Mouse (Mus musculus) lung, postnatal 36 days (tissue): ENCODE results near the gene Afg1l.

Experiments used
- DNase-seq: peaks from one replicate; pipeline ENCODE4 v3.0.0; 2022; ENCODE audit warnings: mixed read lengths

Afg1l gene

DNA sequence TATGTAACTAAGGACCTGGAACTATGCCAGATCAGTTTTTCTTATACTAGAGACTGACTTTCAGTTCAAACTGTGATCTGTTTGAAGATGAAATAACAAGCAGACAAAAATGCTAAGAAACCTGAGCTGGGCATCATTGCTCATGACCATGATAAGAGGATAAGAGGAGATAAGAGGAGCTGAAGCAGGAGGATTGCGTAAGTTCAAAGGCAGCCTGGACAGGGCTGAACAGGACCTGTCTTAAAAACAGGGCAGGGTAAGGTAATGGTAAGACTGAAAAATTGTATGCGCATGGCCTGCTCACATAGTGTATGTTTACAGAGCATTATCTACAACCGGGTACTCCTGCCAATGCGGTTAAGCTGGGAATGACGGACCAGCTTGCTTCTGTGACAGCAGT is 130.4 kb downstream of the Afg1l start:
- no peak for DNase-seq

DNA sequence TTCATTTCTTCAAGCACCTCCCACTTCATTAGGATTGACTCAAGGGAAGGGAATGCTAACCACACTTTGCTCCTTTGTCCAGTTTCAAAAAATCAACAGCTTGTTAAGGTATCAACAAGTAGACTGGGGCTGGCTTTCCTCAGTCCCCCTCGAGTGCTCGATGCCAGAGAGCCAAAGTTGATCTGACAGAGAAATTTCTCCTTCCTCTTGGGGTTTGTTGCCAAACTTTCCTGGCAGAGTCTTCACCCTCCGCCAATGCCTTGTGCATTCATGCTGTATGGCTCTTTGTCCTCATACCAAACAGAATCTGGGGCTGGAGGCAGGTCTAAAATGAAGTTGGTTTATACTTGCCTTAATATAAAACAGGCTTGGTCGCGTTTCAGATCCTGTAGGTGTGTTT is 131.2 kb downstream of the Afg1l start:
- DNase-seq, result no peak

DNA sequence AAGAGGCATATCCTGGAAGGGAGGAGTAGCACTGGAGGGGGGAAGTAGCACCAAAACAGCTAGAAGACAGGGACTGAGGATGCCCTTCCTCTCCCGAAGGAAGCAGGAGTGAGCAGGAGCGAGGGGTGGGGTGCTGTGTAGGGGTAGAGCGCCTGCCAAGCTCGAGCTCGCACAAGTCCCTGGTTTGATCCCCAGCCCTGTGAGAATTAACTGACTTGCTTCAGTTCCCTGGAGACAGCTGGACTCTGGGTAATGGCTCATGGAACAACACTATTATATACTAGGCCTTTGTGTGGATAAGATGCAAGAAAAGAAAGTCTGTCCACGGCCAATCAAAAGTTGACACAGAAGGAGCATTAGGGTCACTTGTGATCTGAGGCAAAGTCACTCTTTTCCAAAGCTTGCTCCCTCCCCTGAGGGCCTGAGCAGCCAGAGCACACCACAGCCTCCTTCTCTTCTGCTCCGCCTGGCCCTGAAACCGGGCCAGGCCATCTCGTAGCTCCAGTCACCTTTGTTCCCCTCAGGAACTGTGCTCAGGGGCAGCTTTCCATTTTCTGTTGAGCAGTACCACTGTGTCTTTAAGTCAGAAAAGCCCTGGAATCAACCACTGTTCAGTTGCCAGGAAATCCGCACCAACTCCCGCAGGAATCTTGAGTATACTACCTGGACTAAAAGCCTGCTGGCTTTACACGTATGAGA is 132.0 kb downstream of the Afg1l start:
- DNase-seq, result no peak

DNA sequence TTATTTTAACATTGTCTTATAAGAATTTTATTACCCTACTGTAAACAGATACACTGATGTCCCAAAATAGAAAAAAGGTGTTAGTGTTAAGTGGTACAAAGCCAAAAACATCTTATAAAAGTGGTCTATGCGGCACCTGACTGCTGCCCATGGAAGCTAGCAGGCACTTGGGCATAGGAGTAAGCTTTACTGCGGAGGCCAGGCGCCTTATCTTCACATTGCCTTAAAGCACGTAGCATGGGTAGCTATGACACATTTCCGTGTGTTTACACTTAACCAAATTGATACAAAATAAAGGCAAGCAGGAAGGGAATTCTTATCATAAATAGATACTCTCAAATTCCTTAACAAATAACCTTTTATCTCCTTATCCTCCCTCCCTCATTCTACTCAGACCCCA is 135.7 kb downstream of the Afg1l start:
- no peak for DNase-seq

DNA sequence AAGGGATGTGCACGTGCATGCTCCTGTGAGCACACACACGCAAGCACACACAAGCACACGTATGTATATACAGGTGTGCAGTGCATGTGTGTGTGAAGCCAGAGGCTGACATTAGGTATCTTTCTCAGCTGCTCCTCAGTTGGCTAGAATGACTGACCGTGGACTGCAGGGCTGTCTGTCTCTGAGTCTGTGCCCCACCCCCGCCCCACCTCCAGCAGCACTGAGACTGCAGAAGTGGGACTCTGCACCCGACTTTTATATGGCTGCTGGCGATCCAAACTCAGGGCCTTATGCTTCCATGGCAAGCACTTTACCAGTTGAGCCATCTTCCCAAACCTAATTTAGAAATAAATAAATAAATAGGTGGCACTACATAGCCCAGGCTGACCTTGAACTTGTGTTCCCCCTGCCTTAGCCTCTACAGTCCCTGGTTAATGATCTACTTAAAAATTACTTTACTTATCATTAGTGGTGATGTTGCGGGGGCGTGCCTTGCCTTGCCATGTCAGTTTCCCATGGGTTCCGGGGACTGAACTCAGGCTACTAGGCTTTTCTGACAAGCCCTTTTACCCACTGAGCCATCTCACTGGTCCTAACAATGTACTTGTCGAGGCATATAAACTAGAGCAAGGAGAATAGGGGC is 136.4 kb downstream of the Afg1l start:
- DNase-seq, result no peak

DNA sequence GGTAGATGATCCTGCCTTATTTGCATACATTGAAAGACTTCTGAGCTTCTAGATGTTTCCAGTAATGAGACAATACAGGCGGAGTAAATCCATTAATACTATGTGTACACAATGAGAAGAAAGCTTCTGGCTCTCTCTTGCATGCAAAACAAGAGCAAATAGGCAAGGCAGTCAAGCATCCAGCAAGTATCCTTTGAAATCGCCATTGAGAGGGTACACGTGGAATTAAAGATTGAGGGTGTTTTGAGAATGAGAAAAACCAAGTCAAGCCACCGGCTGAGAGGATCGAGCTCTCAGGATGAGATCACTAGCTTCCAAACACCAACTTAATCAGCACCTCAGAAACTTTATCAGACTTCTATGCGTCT is 138.0 kb downstream of the Afg1l start:
- no peak for DNase-seq

DNA sequence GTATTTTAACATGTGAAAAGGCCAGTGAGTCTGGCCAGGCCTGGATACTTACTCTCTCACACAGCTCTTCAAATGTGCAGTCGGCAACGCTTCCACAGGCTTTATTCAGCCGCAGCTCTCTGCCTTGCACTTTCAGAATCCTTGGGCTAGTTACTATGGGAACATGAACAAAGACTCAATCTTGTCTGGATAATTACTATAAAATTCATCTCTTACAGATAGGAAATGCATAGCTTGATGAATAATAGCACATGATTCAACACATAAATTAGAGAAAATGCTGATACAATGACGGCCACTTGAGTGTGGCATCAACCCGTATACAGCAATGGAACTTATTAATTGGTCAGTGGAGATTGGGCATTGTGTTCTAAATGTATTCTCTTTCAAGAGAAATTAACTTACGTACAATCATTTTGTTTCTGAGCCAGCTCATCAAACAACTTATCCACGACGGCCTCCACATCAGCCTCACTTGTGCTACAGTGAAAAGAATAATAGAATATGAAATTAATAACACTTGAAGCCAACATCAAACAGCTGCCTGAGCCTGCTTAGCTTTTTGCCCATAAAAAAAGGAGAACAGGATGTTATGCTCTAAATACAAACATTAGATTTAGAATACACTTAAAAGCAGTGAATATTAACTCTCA is 138.5 kb downstream of the Afg1l start:
- DNase-seq, result no peak

DNA sequence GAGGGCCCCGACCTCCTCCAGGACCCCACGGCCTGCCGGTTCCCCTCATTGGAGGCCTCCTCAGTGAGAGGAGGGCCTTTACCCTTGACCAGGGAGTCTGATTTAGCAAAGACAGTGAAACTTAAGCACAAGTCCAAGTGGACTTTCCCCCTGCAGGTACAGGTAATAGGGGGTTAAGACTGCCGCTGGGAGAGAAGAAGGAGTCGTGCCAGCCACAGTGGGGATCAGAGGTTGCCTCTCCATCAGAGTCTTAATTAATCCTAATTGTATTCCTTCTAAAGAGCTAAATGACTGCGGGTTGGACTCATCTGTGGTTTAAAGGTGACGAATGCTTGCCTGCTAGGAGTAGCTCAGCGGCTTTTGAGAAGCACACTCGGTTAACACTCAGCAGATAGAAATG is 139.9 kb downstream of the Afg1l start:
- no peak for DNase-seq

DNA sequence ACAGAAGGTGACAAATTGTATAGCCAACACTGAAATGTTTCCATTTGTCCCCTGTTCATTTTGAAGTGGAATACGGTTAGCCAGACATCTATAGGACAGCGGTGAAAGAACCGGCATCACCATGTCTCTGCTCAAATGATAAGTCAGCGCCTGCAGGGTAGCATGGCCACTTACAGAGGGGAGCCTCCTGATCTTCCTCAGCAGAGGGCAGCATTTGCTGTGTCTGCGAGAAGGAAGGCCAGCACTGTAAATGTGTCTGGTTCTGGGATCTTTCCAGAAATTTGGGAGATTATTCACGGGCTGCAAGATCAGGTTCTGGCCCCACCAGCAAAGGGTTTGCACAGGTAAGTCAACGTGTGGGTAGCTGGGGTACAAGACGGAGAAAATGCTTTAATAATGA is 150.8 kb downstream of the Afg1l start:
- peak; percentile 17 for DNase-seq

DNA sequence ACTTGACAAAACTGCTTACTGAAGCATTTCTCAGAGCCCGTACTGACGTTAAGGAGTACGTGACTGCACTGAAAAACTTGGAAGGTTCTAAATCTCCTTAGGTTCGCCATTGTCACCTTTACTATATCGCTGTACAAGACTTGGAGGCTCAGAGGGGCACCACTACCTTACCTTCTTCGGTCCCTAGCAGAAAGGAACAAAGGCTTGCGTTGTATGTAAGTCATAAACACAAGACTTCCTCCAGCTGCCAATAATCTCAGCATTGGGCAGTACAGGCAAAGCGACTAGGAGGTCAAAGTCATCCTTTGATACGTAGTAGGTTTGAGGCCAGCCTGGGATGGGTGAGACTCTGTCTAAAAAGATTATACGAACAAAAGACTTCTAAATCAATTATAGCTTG is 153.1 kb downstream of the Afg1l start:
- DNase-seq, result no peak

DNA sequence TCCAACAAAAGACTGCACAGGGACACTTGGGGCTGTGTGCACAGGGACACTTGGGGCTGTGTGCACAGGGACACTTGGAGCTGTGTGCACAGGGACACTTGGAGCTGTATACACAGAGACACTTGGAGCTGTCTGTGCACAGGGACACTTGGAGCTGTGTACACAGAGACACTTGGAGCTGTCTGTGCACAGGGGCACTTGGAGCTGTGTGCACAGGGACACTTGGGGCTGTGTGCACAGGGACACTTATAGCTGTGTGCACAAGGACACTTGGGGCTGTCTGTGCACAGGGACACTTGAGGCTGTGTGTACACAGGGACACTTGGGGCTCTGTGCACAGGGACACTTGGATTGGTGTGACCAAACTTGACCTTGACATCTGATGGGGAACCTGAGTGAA is 154.4 kb downstream of the Afg1l start:
- DNase-seq, result no peak

DNA sequence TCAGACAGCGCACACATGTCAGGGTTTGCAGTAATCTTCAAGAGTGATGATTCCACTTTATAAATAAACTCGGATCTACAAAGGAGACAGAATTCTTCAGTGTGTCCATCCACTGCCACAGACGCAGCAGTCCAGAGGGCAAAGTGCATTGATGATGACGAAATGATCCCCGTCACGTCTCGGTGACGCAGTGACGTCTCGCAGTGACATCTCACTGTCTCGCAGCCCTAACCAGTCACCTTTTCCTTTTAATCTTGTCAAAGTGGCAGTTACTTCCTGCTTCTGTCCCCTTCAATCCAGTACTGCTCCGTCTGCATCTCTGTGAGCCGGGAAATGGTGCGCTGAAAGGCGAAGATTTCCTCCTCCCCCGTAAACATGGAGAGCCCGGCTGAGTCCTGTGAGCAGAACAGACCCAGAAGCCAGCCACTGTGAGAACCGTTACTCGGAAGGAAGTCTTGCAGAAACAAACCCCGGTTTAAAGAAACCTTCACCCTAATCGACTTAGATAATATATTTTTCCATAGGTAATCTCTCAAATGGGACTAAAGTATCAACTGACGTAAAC is 165.1 kb downstream of the Afg1l start:
- no peak for DNase-seq

DNA sequence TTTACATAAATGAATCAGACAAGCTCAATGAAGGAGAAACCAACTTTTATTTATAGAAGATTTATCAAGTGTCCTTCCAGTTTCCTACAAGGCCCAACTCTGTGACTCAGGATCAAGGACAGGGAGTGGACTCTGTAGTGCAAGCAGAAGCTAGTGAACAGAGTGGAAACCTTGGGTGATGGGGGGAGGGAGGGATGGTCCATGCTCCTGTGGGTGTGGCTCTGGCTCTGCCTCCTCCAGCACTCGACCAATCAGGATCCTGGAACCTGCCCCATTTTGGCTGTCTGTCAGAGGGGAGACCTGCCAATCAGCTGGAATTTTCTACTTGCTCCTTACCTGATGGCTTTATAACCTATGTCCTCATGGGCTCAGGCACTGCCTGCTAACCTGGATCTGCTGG is 165.8 kb downstream of the Afg1l start:
- no peak for DNase-seq

DNA sequence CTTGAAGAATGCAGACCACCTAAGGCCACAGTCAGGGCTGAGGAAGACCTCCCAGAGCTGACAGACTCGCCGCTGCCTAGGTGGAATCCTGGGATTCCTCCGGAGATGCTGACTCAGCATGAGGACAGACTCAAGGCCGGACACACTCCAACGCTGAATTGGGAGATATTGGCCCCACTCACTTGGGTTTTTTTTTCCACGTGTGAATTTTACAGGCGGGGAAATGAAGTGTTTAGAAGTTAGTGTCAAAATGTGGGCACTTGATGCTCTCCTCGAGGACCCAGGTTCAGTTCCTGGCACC is 169.7 kb downstream of the Afg1l start:
- no peak for DNase-seq

DNA sequence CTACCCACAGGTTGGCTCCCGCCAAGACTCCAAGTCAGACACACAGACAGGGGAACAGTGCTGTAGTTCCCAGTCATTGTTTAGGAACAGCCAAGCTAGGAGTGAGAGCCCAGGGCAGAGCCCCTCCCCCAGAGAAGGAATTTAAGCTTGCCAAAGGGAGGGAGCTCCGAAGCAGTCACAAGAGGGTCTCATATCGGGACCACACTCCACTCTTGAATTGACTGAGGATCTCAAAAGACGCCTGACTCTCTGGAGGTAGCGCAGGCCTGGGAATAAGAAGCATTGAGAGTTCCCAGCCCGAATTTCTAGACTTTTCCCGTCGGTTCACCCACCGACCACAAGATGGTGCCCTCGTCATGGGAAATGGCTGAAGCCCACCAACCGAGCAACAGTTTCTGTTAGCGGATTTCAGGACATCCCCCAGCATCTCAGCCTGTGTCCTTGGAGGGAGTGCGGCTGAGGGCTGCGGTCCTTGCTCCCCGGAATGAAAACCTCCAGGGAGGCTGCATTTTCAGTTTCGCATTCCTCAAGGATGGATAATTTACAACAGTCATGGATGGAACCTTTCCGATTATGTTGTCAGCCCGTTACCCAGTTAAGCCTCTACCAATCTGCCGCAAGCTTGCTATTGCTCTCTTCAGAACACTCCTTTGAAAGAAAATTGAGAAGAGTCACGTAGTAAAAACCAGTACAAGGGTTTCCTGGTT is 170.2 kb downstream of the Afg1l start:
- DNase-seq, result peak; percentile 71

DNA sequence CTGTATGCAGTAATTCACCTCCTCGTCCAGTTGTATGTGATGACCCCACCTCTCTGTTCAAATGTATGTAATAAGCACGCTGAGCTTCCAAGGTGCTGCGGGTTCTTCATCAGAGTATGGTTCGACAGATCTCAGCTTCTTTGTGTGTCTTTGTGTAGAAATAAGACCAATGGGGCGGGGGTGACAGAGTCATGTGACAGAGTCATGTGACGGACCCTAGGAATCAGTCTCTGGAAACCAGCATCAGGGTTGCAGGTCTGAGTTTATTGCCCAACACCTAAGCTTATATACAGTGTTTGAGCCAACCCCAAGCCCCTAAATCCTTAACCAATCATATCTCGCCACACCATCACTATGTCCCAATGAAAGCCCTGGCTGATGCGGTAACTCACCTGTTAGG is 171.9 kb downstream of the Afg1l start:
- DNase-seq, result no peak

DNA sequence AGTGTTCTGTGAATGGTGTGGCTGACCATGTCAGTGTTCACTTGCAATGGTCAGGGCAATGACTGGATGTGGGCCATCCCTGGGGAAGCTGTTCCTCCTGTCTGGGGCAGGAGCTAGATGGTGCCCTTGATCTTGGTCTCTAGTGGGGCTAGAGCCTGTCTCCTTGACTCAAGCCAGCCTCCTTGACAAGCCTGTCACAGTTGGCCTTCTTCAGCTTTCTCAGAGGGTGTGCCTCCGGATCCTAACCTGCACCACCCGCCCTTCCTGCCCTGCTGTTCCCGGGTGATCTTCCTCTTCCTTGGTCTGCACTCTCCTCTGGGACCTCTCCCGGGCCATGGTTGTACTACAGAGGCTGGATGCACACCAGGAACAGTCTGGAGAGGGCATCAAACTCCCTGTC is 177.6 kb downstream of the Afg1l start:
- DNase-seq, result no peak

DNA sequence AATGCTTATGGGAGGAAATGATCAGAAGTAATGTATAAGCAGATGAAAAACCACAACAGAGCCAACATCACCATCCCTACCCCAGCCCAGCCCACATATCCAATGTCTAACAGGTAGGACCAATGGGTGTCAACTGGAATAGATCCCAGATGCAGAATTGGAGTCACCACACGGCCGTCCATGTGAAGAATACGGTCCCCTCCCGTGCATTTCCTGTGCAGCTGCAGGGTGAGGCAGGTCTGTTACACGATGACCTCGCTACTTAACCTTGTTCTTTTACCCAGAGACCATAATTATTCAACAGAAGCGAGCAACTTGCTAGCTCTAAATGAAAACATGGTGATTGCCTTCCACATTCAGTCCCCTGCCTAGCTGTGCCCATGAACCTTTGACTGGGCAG is 178.4 kb downstream of the Afg1l start:
- no peak for DNase-seq

DNA sequence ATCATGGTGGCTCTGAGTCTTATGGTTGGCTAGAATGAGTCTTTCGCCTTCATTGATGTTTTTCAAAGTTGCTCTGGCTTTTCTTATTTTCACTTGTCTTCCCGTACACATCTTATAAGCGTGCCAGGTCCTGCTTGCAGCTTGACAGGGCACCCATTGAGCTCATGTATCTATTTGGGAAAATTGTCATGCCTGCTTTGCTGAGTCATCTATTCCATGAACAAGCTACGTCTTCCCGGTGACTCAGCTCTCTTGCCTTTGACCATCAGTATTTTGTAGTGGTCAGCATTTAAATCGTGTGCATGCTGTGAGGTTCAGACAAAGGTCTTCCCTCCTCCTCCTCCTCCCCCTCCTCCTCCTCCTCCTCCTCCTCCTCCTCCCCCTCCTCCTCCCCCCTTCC is 178.9 kb downstream of the Afg1l start:
- DNase-seq, result no peak

DNA sequence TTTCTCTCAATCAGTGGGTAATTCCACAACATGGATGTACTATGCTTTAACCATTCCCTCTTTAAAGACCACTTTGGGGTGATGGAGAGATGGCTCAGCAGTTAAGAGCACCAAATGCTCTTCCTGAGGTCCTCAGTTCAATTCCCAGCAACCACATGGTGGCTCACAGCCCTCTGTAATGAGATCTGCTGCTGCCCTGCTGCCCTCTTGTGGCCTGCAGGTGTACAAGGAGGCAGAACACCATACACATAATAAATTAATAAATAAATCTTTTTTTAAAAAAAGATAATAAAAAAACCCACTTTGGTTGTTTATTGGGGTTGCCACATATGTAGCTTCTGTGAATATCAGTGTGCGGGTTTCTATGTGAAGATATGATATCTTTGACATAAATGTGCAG is 180.4 kb downstream of the Afg1l start:
- peak; percentile 27 for DNase-seq

DNA sequence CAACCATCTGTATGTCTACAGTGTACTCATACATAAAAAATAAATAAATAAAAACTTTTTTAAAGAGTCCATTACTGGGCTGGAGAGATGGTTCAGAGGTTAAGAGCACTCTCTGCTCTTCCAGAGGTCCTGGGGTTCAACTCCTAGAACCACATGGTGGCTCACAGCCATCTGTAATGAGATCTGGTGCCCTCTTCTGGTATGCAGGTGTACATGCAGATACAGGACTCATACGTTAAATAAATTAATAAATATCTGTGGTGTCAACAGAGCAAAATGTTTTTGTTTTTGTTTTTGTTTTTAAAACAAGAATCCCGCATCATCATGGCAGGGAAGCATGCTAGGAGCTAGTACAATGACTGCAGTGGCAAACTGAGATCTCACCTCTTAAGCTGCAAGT is 181.3 kb downstream of the Afg1l start:
- no peak for DNase-seq

DNA sequence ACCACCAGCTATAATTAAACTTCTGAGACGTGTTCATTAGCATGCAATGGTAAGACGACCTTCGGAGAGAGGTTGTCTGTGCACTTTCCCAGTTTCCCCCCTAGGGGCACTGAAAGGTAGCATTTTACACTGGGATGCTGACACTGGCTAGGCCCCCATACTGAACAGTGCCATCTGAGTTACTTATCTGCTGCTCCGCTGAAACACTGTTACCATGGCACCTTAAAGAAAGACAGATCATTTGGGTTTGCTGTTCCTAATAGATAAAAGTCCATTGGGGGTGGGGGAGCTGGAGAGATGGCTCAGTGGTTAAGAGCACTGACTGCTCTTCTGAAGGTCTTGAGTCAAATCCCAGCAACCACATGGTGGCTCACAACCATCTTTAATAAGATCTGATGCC is 181.8 kb downstream of the Afg1l start:
- DNase-seq, result no peak

DNA sequence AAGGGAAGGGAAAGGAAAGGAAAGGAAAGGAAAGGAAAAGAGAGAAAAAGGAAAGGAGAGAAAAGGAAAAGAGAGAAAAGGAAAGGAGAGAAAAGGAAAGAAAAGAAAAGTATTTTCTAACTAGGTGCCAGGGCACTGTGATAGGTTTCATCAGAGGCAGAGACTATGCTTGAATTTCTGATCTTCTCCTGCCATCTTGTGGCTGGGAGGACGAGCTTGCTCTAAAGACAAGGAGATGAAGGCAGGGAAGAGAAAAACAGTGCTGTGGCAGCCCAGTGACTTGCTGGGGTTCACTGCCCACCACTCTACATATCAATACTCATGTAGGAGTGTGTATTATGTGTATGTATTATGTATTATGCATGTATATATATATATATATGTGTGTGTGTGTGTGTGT is 183.3 kb downstream of the Afg1l start:
- peak; percentile 53 for DNase-seq

DNA sequence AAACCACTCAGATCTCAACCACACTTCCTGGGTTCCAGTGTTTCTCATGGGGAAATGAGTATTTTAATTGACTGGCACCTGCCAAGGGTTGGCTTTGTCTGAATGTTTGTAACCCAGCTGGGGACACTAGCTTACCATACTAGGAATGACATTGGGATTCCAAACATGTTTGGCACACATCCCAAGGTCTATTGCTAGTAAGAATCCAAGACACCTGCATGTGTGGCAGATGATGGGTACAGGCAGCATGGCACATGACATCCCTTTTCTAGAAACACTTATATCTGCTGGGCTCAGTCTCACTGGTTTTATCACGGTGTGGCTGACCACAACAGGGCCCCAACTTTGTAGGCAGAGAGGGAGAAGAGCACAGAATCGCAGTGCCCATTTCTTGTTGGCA is 184.0 kb downstream of the Afg1l start:
- DNase-seq, result no peak
